Mouse (Mus musculus) right cerebral cortex, postnatal 36 days (tissue): ENCODE measurements around the gene Sh2d1b2.
A peak's percentile ranks its signal among the peaks of the same experiment; 100 is the strongest.
"Not testable (repeated sequence)": the region's sequence is repeated elsewhere in the genome, so short reads cannot be mapped to it uniquely, and the experiment has no call there.

ENCODE experiments used
- DNase-seq, 2 experiments: peaks; one replicate each; pipeline ENCODE4 v3.0.0; 2022; ENCODE audit warnings: low spot score in 2 of 2, mixed read lengths in 1 of 2

The Sh2d1b2 gene

GRCm38 (mm10) chr1:170232688-170233087 is at the start of gene Sh2d1b2:
Gene Sh2d1b2 (plus strand): TSS chr1:170232749.
- DNase-seq: not testable (repeated sequence)

GRCm38 (mm10) chr1:170185137-170185536 is 47.4 kb upstream of the Sh2d1b2 start:
- DNase-seq: no peak

GRCm38 (mm10) chr1:170186531-170186930 is 46.0 kb upstream of the Sh2d1b2 start:
- DNase-seq: peak in 1 of 2 experiments; percentile 28

GRCm38 (mm10) chr1:170188601-170189000 is 43.9 kb upstream of the Sh2d1b2 start:
- peak in 1 of 2 experiments; percentile 18 for DNase-seq

- DNase-seq: no peak
Observed at GRCm38 (mm10) chr1:170190225-170190624, 42.3 kb upstream of the Sh2d1b2 start.

- DNase-seq: no peak
Observed at GRCm38 (mm10) chr1:170191925-170192324, 40.6 kb upstream of the Sh2d1b2 start.

- DNase-seq: no peak
Observed at GRCm38 (mm10) chr1:170196211-170196610, 36.3 kb upstream of the Sh2d1b2 start.

GRCm38 (mm10) chr1:170200379-170200778 is 32.2 kb upstream of the Sh2d1b2 start:
- no peak for DNase-seq

GRCm38 (mm10) chr1:170206395-170206794 is 26.2 kb upstream of the Sh2d1b2 start:
- DNase-seq: no peak

- DNase-seq: no peak
Observed at GRCm38 (mm10) chr1:170213181-170213879, 19.2 kb upstream of the Sh2d1b2 start.

GRCm38 (mm10) chr1:170214383-170214756 is 18.2 kb upstream of the Sh2d1b2 start:
- DNase-seq: no peak

GRCm38 (mm10) chr1:170214757-170215522 is 17.6 kb upstream of the Sh2d1b2 start, which contains the start of gene Uhmk1:
Gene Uhmk1 (minus strand): TSS chr1:170215397.
- DNase-seq: peak; percentile 82 to 83

GRCm38 (mm10) chr1:170215590-170215989 is 17.0 kb upstream of the Sh2d1b2 start:
- no peak for DNase-seq

GRCm38 (mm10) chr1:170218091-170218884 is 14.3 kb upstream of the Sh2d1b2 start:
- no peak for DNase-seq

GRCm38 (mm10) chr1:170220351-170220750 is 12.2 kb upstream of the Sh2d1b2 start:
- no peak for DNase-seq

GRCm38 (mm10) chr1:170223276-170223675 is 9.3 kb upstream of the Sh2d1b2 start:
- DNase-seq: no peak

- DNase-seq: no peak
Observed at GRCm38 (mm10) chr1:170245016-170245415, 12.5 kb downstream of the Sh2d1b2 start.

- DNase-seq: no peak
Observed at GRCm38 (mm10) chr1:170254893-170255559, 22.5 kb downstream of the Sh2d1b2 start.

GRCm38 (mm10) chr1:170255560-170255910 is 23.0 kb downstream of the Sh2d1b2 start:
- peak; percentile 69 to 80 for DNase-seq

- DNase-seq: no peak
Observed at GRCm38 (mm10) chr1:170270281-170270680, 37.7 kb downstream of the Sh2d1b2 start.

- no peak for DNase-seq
Observed at GRCm38 (mm10) chr1:170270696-170271095, 38.1 kb downstream of the Sh2d1b2 start.

- DNase-seq: no peak
Observed at GRCm38 (mm10) chr1:170273252-170273651, 40.7 kb downstream of the Sh2d1b2 start.
